Mouse (Mus musculus) skeletal muscle tissue, adult 2 months (tissue): ENCODE results near the gene Tubgcp2.

ENCODE experiments used
- DNase-seq: peaks from one replicate; pipeline ENCODE4 v3.0.0-alpha.2; 2012; ENCODE audit warnings: low read depth, low spot score

The Tubgcp2 gene

GRCm38 (mm10) chr7:140047811-140048311 is 11.4 kb upstream of the Tubgcp2 start:
- DNase-seq = no peak

GRCm38 (mm10) chr7:140045546-140045945 is 9.1 kb upstream of the Tubgcp2 start:
- no peak for DNase-seq

GRCm38 (mm10) chr7:140042728-140043127 is 6.3 kb upstream of the Tubgcp2 start:
- DNase-seq = no peak

GRCm38 (mm10) chr7:140037171-140037555 is 694 bp upstream of the Tubgcp2 start:
- no peak for DNase-seq

GRCm38 (mm10) chr7:140035456-140035855 is 1.0 kb downstream of the Tubgcp2 start:
- DNase-seq = no peak

- DNase-seq = no peak
Observed at GRCm38 (mm10) chr7:140033386-140033785, 3.1 kb downstream of the Tubgcp2 start.

GRCm38 (mm10) chr7:140032366-140032765 is 4.1 kb downstream of the Tubgcp2 start:
- DNase-seq = no peak

GRCm38 (mm10) chr7:140031771-140032170 is 4.7 kb downstream of the Tubgcp2 start:
- DNase-seq = no peak

- DNase-seq = no peak
Observed at GRCm38 (mm10) chr7:140011336-140011735, 25.1 kb downstream of the Tubgcp2 start.

- DNase-seq = no peak
Observed at GRCm38 (mm10) chr7:140007781-140008180, 28.7 kb downstream of the Tubgcp2 start.

- no peak for DNase-seq
Observed at GRCm38 (mm10) chr7:140006861-140007611, 29.4 kb downstream of the Tubgcp2 start.

GRCm38 (mm10) chr7:140004666-140005065 is 31.8 kb downstream of the Tubgcp2 start:
- no peak for DNase-seq

GRCm38 (mm10) chr7:140001086-140001740 is 35.3 kb downstream of the Tubgcp2 start:
- DNase-seq = no peak

- no peak for DNase-seq
Observed at GRCm38 (mm10) chr7:139998691-139999350, 37.6 kb downstream of the Tubgcp2 start.

- DNase-seq = peak; percentile 51
Observed at GRCm38 (mm10) chr7:139994676-139995075, 41.8 kb downstream of the Tubgcp2 start.

- DNase-seq = no peak
Observed at GRCm38 (mm10) chr7:139994202-139994601, 42.3 kb downstream of the Tubgcp2 start.

- no peak for DNase-seq
Observed at GRCm38 (mm10) chr7:139993532-139993931, 42.9 kb downstream of the Tubgcp2 start.

GRCm38 (mm10) chr7:139992406-139992805 is 44.1 kb downstream of the Tubgcp2 start, which contains the start of gene Adam8:
Gene Adam8 (minus strand): TSS chr7:139992562.
- no peak for DNase-seq

GRCm38 (mm10) chr7:139990864-139991394 is 45.5 kb downstream of the Tubgcp2 start:
- no peak for DNase-seq

- DNase-seq = no peak
Observed at GRCm38 (mm10) chr7:139988272-139988671, 48.2 kb downstream of the Tubgcp2 start.

- peak; percentile 22 for DNase-seq
Observed at GRCm38 (mm10) chr7:139984505-139984904, 52.0 kb downstream of the Tubgcp2 start.

- no peak for DNase-seq
Observed at GRCm38 (mm10) chr7:139982058-139982457, 54.4 kb downstream of the Tubgcp2 start.
